Mouse (Mus musculus) stomach, embryonic 15.5 days (tissue): ENCODE data around the gene Tanc1. TPM values are rescaled to one million over a fixed set of nuclear protein-coding genes. Genes with fewer than 3 reads are reported as not detected.

Experiments used
- ATAC-seq: fragments of 200-750 bp; cut with Nextera tagmentation; 2 replicates; pipeline ENCODE4 v1.8.0; 2017; ENCODE audit warnings: low read depth, moderate number of reproducible peaks, moderate TSS enrichment; ENCODE audit not compliant: insufficient read depth, low FRiP score
- H3K27ac ChIP-seq: fragments of 300-500 bp; sonication (generic); 2 replicates; pipeline ENCODE4 v1.5.1; 2015; ENCODE audit warnings: mild to moderate bottlenecking, inconsistent platforms
- H3K27me3 ChIP-seq: fragments of 300-500 bp; sonication (generic); replicated peaks from 2 replicates; pipeline ENCODE4 v1.6.1; 2015; ENCODE audit warnings: inconsistent platforms
- H3K36me3 ChIP-seq: fragments of 300-500 bp; sonication (generic); 2 replicates; pipeline ENCODE4 v1.6.1; 2015; ENCODE audit warnings: inconsistent platforms
- H3K4me1 ChIP-seq: fragments of 300-500 bp; sonication (generic); 2 replicates; pipeline ENCODE4 v1.6.1; 2015; ENCODE audit warnings: inconsistent platforms
- H3K4me2 ChIP-seq: fragments of 300-500 bp; sonication (generic); 2 replicates; pipeline ENCODE4 v1.6.1; 2015; ENCODE audit warnings: mild to moderate bottlenecking, inconsistent platforms
- H3K4me3 ChIP-seq: fragments of 300-500 bp; sonication (generic); replicated peaks from 2 replicates; pipeline ENCODE4 v1.5.1; 2015; ENCODE audit warnings: inconsistent platforms
- H3K9ac ChIP-seq: fragments of 300-500 bp; sonication (generic); 2 replicates; pipeline ENCODE4 v1.6.1; 2015; ENCODE audit warnings: inconsistent platforms
- H3K9me3 ChIP-seq: fragments of 300-500 bp; sonication (generic); 2 replicates; pipeline ENCODE4 v1.6.1; 2016; ENCODE audit warnings: inconsistent platforms
- WGBS: fragments of 180-500 bp; shearing (Covaris S2); methylation state at CpG from one replicate; pipeline ENCODE4 v1.1.7; 2015; 5-methylcytosine and 5-hydroxymethylcytosine counted together
- polyA plus RNA-seq: library from polyadenylated mRNA; unstranded; fragments of >200 nt; fragmentation: Nextera tagmentation; extraction: Ambion mirVana; gene quantifications from 2 replicates; pipeline ENCODE4 v1.2.1, GENCODE M21; 2015

Tanc1 gene
- polyA plus RNA-seq, 1 experiment from 2014 or later: 28.1 TPM

GRCm38 (mm10) chr2:59791596-59791995 is 179.8 kb downstream of the Tanc1 start:
- H3K27ac ChIP-seq: no peak overlapping the region
- 88% methylated on average over 8 of the region's 8 CpGs for WGBS
- H3K9me3 ChIP-seq: no peaks in the 10 kb centered on the region
- H3K4me1 ChIP-seq: no peaks in the 10 kb centered on the region
- H3K4me2 ChIP-seq: no peak overlapping the region
- no peaks in the 10 kb centered on the region for H3K27me3 ChIP-seq
- peaks cover 17% of the 10 kb centered on the region for H3K36me3 ChIP-seq
- ATAC-seq: no peak
- no peak overlapping the region for H3K4me3 ChIP-seq
- no peak overlapping the region for H3K9ac ChIP-seq

DNA sequence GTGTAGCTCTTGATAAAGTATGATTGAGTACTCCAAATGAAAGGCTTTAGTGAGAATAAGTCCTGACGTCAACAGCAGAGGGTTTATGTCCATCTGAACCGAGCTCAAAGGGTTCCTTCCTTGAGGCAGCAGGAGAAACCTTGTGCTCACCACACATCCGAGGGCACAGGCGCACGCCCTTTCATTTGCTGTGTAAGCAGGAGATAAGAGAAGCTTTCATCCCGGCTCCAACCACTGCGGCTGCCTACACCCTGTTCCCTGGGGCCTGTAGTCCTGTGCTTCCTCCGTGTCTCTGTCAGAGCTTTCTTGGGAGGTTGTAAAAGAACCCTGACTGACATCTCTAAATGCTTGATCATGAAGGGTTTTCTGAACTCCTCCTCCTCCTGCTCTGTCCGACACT is 181.5 kb downstream of the Tanc1 start:
- H3K27ac ChIP-seq: no peak overlapping the region
- no peak overlapping the region for H3K4me2 ChIP-seq
- H3K36me3 ChIP-seq: peaks cover 21% of the 10 kb centered on the region
- no peaks in the 10 kb centered on the region for H3K4me1 ChIP-seq
- H3K4me3 ChIP-seq: no peak overlapping the region
- ATAC-seq: no peak
- H3K9me3 ChIP-seq: no peaks in the 10 kb centered on the region
- H3K27me3 ChIP-seq: no peaks in the 10 kb centered on the region
- 58% methylated on average over 9 of the region's 9 CpGs for WGBS
- H3K9ac ChIP-seq: no peak overlapping the region

- H3K4me1 ChIP-seq: no peaks in the 10 kb centered on the region
- no peak overlapping the region for H3K4me3 ChIP-seq
- no peak overlapping the region for H3K27ac ChIP-seq
- no peaks in the 10 kb centered on the region for H3K27me3 ChIP-seq
- H3K36me3 ChIP-seq: peaks cover 21% of the 10 kb centered on the region
- H3K9me3 ChIP-seq: no peaks in the 10 kb centered on the region
- no peak for ATAC-seq
- 88% methylated on average over 6 of the region's 6 CpGs for WGBS
- no peak overlapping the region for H3K9ac ChIP-seq
- no peak overlapping the region for H3K4me2 ChIP-seq
These were observed 183.0 kb downstream of the Tanc1 start for GRCm38 (mm10) chr2:59794838-59795237.

DNA sequence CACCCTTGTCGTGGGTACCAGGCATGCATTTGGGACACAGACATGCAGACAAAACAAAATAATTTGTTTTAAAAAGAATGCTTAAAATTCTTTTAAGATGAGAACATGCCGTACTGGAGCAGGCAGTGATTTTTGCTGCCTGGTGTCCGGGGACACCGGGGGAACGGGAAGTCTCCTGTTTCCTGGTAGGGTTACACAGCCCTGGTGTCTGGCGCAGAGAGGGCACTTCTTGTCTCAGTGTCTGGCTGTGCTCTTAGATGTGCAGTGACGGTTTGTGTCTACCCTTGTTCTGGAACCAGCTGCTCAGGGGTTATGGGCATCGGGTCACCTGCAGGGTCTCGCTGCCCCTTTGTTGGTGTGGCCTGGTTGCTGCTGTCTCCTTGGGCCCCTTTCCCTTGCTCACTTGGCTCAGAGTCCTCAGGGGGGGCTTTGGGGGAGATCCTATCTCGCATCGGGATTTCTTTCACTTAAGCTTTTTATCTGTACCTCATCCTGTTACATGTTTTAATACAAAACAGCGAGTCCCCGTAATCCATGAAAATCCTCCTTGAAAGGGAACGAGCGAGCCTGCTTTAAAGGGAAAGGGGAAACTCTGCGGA is 187.2 kb downstream of the Tanc1 start:
- WGBS: 77% methylated on average over 16 of the region's 16 CpGs
- Histone ChIP-seq H3K4me1 (no peaks in the 10 kb centered on the region), H3K27ac (no peak overlapping the region), H3K9ac (no peak overlapping the region), H3K36me3 (peaks cover 20% of the 10 kb centered on the region), H3K9me3 (no peaks in the 10 kb centered on the region), H3K27me3 (no peaks in the 10 kb centered on the region), H3K4me2 (no peak overlapping the region), H3K4me3 (no peak overlapping the region)
- no peak for ATAC-seq

GRCm38 (mm10) chr2:59799572-59799971 is 187.7 kb downstream of the Tanc1 start:
- no peak for ATAC-seq
- no peak overlapping the region for H3K4me2 ChIP-seq
- no peak overlapping the region for H3K9ac ChIP-seq
- 79% methylated on average over 14 of the region's 14 CpGs for WGBS
- no peaks in the 10 kb centered on the region for H3K9me3 ChIP-seq
- H3K4me1 ChIP-seq: no peaks in the 10 kb centered on the region
- no peaks in the 10 kb centered on the region for H3K27me3 ChIP-seq
- H3K27ac ChIP-seq: no peak overlapping the region
- H3K4me3 ChIP-seq: no peak overlapping the region
- peaks cover 17% of the 10 kb centered on the region for H3K36me3 ChIP-seq

DNA sequence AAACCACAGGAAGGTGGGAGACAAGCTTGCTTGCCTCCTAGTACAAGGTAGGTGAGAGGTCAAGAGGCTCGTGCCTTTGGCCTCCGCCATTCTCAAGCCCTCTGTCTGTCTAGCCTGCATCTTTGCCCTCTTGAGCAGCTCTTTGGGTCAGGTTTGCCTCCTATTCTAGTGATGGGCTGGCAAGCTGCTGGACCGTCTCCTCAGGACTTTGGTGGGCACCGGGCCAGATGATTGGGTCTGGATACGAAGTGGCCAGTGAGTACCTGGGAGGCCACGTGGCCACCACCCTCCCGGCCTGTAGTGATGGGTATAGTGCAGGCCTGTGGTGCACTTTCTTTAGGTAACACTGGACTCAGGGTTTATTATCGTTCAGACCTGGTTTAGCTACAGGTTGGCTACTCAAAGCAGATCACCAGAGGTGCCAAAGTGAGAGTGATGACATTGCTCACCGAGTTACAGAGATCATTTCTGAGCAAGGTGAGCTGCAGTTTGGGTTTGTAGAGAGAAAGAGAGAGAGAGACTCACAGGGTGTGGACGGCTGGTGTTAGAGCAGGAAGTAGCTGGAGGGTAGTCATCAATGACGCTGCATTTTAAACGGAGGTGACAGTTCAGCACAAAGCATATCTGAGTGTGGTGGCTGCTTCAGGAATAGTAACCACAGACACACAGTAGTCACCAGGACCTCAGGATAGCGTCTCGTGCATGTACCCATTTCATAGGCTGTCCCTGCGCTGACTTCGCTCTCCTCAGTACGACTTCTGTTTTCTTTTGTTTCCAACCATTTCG is 188.8 kb downstream of the Tanc1 start:
- Histone ChIP-seq H3K27ac (no peak overlapping the region), H3K9ac (no peak overlapping the region), H3K4me1 (no peaks in the 10 kb centered on the region), H3K4me3 (no peak overlapping the region), H3K9me3 (no peaks in the 10 kb centered on the region), H3K27me3 (no peaks in the 10 kb centered on the region), H3K4me2 (no peak overlapping the region), H3K36me3 (peaks cover 16% of the 10 kb centered on the region)
- ATAC-seq: no peak
- 89% methylated on average over 18 of the region's 18 CpGs for WGBS

GRCm38 (mm10) chr2:59802722-59803387 is 191.0 kb downstream of the Tanc1 start:
- Histone ChIP-seq H3K36me3 (peaks cover 18% of the 10 kb centered on the region), H3K4me3 (no peak overlapping the region), H3K9ac (no peak overlapping the region), H3K9me3 (no peaks in the 10 kb centered on the region), H3K4me2 (no peak overlapping the region), H3K27me3 (no peaks in the 10 kb centered on the region), H3K4me1 (no peaks in the 10 kb centered on the region), H3K27ac (no peak overlapping the region)
- peak; percentile 31; the same call in 1 of the 2 replicates for ATAC-seq
- WGBS: 63% methylated on average over 8 of the region's 8 CpGs

DNA sequence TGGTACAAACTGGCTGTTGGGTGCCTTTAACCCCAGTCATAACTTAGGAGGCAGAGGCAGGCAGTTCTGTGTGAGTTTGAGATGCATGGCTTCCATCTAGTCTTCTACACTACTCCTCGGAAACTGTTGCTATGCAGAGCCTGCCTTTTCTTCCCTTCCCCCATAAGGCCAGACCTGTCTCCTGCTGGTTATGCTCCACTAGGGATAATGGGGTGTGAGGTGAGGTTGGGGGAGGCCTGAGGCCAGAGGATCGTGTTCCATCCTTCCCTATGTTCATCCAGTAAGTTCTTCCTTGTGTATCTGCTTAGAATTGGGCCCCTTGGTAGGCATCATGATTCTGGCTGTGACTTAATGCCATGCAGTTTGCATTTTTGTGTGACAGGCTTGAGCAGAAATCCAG is 193.8 kb downstream of the Tanc1 start:
- Histone ChIP-seq H3K36me3 (peaks cover 22% of the 10 kb centered on the region), H3K9ac (no peak overlapping the region), H3K4me1 (no peaks in the 10 kb centered on the region), H3K27me3 (no peaks in the 10 kb centered on the region), H3K27ac (no peak overlapping the region), H3K9me3 (no peaks in the 10 kb centered on the region), H3K4me3 (no peak overlapping the region), H3K4me2 (no peak overlapping the region)
- no peak for ATAC-seq
- WGBS: 58% methylated on average over 2 of the region's 2 CpGs

- ATAC-seq: no peak
- H3K27ac ChIP-seq: no peak overlapping the region
- no peak overlapping the region for H3K4me3 ChIP-seq
- no peaks in the 10 kb centered on the region for H3K9me3 ChIP-seq
- WGBS: 78% methylated on average over 6 of the region's 6 CpGs
- no peak overlapping the region for H3K9ac ChIP-seq
- H3K27me3 ChIP-seq: no peaks in the 10 kb centered on the region
- H3K4me1 ChIP-seq: no peaks in the 10 kb centered on the region
- H3K4me2 ChIP-seq: no peak overlapping the region
- peaks cover 22% of the 10 kb centered on the region; the same call in 1 of the 2 replicates for H3K36me3 ChIP-seq
These were observed 194.2 kb downstream of the Tanc1 start for GRCm38 (mm10) chr2:59806038-59806437.

DNA sequence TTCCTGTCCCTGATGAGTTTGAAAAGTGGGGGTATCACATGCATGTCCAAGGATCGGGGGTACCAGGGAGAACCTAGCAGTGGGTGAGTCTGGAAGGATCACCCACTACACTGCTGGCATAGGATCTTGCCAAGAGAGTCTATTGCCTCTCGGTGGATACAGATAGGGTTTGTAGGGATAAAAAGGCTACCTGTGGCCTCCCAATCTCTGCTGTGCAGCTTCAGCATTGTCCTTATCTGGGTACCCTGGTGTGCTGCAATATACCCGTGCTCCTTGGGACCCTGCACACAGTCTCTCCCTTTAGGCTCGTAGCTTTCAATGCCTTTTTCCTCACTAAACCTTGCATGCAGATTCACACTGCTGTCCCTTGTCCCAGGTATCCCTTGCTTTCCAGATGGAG is 196.8 kb downstream of the Tanc1 start:
- H3K4me2 ChIP-seq: no peak overlapping the region
- no peaks in the 10 kb centered on the region for H3K27me3 ChIP-seq
- H3K27ac ChIP-seq: no peak overlapping the region
- H3K9ac ChIP-seq: no peak overlapping the region
- H3K36me3 ChIP-seq: peaks cover 19% of the 10 kb centered on the region; the same call in 1 of the 2 replicates
- ATAC-seq: no peak
- 87% methylated on average over 4 of the region's 4 CpGs for WGBS
- H3K4me3 ChIP-seq: no peak overlapping the region
- no peaks in the 10 kb centered on the region for H3K4me1 ChIP-seq
- H3K9me3 ChIP-seq: no peaks in the 10 kb centered on the region

DNA sequence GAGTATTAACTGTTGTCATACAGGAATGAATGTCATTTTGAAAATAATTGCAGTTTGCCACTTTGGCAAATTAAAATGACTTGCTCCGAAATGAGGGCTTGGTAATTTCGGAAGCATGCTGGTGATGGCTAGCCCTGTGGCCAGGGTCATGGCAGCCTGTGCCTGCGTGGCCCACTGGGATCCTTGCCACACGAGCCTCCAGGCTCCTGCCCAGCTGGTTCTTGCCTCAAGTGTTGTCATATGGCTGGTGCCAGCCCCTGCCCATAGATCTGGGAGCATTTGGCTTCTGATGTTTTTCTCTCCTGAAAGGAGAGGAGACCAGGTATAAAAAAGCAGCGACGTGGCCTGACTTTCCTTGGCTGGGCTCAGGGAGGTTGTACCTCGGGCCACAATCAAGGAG is 198.2 kb downstream of the Tanc1 start:
- Histone ChIP-seq H3K4me3 (no peak overlapping the region), H3K27ac (no peak overlapping the region), H3K4me2 (no peak overlapping the region), H3K4me1 (no peaks in the 10 kb centered on the region), H3K9ac (no peak overlapping the region), H3K36me3 (peaks cover 20% of the 10 kb centered on the region; the same call in 1 of the 2 replicates), H3K9me3 (no peaks in the 10 kb centered on the region), H3K27me3 (no peaks in the 10 kb centered on the region)
- ATAC-seq: no peak
- WGBS: 86% methylated on average over 7 of the region's 7 CpGs

GRCm38 (mm10) chr2:59811247-59811646 is 199.4 kb downstream of the Tanc1 start:
- no peak overlapping the region for H3K4me2 ChIP-seq
- ATAC-seq: no peak
- H3K9ac ChIP-seq: no peak overlapping the region
- no peaks in the 10 kb centered on the region for H3K9me3 ChIP-seq
- H3K4me1 ChIP-seq: no peaks in the 10 kb centered on the region
- H3K27ac ChIP-seq: no peak overlapping the region
- H3K4me3 ChIP-seq: no peak overlapping the region
- H3K36me3 ChIP-seq: peaks cover 21% of the 10 kb centered on the region; the same call in 1 of the 2 replicates
- no peaks in the 10 kb centered on the region for H3K27me3 ChIP-seq
- 67% methylated on average over 1 of the region's 1 CpGs for WGBS
